Mouse (Mus musculus) naive thymus-derived CD4-positive, alpha-beta T cell, adult 2 months (primary cell): ENCODE results near the gene Lonp2.

Experiments
- DNase-seq: peaks from one replicate; pipeline ENCODE4 v3.0.0-alpha.2; 2011; ENCODE audit warnings: low read depth

Lonp2 gene

DNA sequence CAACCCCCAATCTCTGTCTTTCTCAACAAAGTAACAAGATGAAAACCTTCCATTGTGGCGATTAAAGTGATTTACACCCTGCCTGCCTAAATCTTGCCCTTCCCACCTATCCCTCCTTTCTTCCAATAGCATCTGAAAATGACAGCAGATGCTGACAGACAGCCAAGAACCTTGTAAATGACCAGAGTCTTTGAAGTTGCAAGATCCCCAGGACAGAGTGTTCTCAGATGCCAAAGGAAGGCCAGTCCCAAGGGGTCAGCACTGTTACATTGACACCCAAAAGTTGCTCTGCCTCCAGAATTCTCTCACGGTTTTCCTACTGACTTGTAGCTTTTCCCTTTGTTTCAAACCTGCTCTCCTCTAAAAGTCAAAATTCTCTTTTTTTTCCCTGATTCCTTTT, 126.0 kb downstream of the Lonp2 start:
- DNase-seq, result no peak

GRCm38 (mm10) chr8:86756948-86757733, 133.3 kb downstream of the Lonp2 start:
- DNase-seq, result no peak

GRCm38 (mm10) chr8:86758651-86759050, 134.8 kb downstream of the Lonp2 start:
- DNase-seq, result no peak

DNA sequence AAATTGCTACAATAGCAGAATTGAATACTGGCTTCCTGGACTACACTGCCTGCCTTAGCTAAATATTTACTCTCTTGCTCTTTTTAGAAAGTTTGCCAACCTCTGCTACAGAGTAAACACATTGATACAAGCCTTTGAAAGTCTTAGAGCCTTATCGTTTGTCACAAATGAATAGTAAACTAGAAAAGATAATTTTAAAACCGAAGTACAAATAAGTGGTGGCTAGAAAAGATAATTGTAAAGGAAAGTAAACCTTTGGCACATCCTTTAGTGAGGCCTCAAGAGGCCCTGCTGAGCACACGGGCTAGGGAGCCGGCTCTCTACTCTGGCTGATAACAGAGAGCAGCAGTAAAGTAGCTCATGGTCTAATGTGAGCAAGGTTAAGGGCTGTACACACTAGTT, 135.2 kb downstream of the Lonp2 start:
- DNase-seq, result no peak

- DNase-seq, result no peak
Observed at GRCm38 (mm10) chr8:86760746-86761145, 136.9 kb downstream of the Lonp2 start.

DNA sequence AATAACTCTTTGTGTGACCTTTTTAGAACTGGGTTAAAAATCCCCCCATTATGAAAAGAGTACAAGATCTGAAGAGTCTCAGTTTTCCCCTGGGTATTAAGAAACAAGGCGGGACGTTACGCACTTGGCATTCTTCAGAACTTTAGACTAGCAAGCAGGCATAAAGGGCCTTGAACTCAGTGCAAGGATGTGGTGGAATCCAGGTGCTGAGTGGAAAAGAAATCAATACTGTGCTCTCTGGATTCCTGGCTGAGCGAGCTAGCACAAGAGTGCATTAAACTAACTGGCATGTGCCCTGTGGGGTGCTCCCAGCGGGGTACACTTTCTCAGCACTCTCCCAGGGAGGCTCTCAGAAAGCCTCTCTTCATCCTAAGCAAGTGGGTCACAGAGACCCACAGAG, 139.0 kb downstream of the Lonp2 start:
- no peak for DNase-seq

- no peak for DNase-seq
Observed at GRCm38 (mm10) chr8:86765155-86765554, 141.3 kb downstream of the Lonp2 start.

DNA sequence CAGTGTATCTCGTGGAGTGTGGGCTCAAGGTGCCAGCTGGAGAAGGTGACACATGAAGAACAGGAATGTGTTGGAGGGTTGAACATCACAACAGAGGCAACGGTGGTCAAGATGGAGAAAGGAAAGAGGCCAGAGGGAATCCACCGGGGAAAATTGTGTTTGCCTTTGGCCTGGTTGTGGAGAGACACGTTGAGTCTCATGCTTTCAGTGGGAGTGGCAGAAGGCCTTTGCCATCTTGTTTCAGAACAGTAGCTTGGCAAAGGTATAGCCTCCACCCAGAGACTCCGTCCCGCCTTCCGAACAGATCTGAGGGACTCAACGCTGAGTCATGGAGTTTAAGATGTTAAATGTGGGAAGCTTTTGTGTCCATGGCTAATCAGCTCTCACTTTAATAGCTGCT, 141.8 kb downstream of the Lonp2 start:
- no peak for DNase-seq

- DNase-seq, result no peak
Observed at GRCm38 (mm10) chr8:86766548-86767211, 142.8 kb downstream of the Lonp2 start.

DNA sequence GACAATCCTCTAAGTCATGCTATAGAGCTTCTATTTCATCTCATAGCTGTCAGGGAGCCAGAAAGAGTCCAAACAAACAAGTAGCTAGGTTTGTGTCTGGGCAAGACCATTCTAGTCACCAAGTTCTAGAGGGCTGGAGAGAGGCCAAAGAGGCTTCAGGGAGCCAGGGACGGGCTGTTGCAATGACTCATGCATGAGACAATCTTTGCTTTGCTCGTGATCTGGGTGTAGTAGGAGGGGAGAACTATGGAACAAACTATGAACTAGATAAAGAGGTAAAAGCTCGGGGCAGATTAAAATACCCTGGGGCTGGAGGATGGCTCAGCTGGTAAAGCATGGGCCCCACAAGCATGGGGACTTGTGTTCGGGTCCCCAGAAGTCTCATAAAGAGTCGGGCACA, 144.7 kb downstream of the Lonp2 start:
- no peak for DNase-seq

GRCm38 (mm10) chr8:86769945-86770715, 146.3 kb downstream of the Lonp2 start:
- DNase-seq, result no peak
